Mouse (Mus musculus) layer of hippocampus, adult 2 months (tissue): ENCODE results near the gene Slit2. TPM values are rescaled to one million over a fixed set of nuclear protein-coding genes. Genes with fewer than 3 reads are reported as not detected.

ENCODE experiments used
- DNase-seq, 2 experiments: peaks; one replicate each; pipeline ENCODE4 v3.0.0; 2022; ENCODE audit warnings: low spot score in 2 of 2
- H3K27ac ChIP-seq: fragments of 200-600 bp; 2 replicates; pipeline ENCODE4 v1.8.1; 2022
- H3K4me3 ChIP-seq: fragments of 200-600 bp; 2 replicates; pipeline ENCODE4 v1.8.1; 2022; ENCODE audit warnings: mild to moderate bottlenecking
- CTCF ChIP-seq: fragments of 200-600 bp; conservative IDR thresholded peaks from 2 replicates; pipeline ENCODE4 v1.8.1; 2022; ENCODE audit warnings: antibody characterized with exemption, mild to moderate bottlenecking, moderate library complexity
- total RNA-seq, 2 experiments: library from RNA; stranded (reverse); gene quantifications; 2 replicates each; pipeline ENCODE4 v1.2.3; 2021

The Slit2 gene
- total RNA-seq, 2 experiments from 2014 or later, result 36.8 to 42.5 TPM

DNA sequence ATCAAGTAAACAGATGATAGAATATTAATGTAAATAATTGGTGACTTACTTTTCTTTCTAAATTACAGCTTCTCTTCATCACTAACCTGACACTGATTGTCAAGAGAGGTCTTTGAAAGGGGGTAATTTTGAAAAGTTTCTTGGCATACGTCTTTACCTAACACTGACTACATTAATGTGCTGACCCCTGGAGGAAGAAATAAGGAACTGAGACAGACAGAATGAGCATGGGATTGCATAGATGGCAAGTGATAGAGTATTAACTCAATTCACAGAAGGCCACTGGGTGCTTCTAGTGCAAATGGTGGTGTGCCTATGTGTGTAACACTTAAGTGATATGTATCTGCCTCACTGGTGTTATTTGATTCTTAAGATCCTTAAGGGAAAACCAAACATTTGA lies 130.5 kb downstream of the Slit2 start:
- TF ChIP-seq CTCF, result peak; percentile 71
- DNase-seq, result no peak
- Histone ChIP-seq H3K4me3 (no peak overlapping the region), H3K27ac (no peak overlapping the region)

DNA sequence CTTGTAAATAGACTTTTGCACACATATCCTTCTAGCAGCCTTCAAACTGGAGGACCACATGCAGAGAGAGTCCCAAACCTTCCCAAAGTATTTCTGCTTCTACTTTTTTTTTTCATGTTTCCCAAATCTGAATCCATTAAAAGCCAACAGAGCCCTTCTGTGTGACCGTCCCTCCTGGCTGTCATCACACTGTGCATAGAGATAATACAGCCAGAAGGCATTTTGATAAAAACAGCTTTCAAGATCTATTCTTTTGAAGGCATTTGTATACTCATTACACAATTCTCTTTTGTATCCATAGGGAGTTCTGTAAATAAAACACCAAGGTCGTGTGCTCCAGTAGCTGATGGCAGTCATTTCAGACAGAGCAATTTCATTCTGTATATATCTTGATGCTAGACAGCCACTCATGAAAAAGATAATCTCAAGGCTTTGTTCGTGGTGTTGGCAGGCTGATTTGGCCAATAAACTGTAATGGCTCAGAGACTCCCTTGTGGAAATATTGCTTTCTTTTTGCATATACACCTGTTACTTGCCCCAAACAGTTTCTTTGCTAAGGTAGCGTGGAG lies 132.1 kb downstream of the Slit2 start:
- DNase-seq, result no peak
- H3K4me3 ChIP-seq, result no peak overlapping the region
- no peak for TF ChIP-seq CTCF
- no peak overlapping the region for H3K27ac ChIP-seq

DNA sequence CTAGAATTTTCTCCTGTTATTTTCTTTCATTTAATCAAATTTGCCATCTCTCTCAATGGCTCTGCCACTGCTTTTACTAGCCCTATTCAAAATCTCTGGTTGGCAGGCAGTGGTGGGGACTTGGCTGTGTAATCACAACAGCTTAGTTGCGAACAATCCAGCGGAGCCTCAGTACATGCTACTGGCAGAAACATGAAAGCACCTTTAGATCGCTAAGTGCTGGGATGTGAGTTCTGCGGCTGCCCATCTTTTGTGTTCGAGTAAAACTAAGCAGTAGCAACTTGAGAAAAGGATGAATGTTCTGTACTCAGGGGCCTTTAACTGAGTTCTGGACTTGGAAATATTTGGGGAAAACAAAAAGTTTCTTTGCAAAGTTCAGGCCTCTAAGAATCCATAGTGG lies 139.7 kb downstream of the Slit2 start:
- Histone ChIP-seq H3K4me3 (no peak overlapping the region), H3K27ac (no peak overlapping the region)
- no peak for DNase-seq
- TF ChIP-seq CTCF, result no peak

DNA sequence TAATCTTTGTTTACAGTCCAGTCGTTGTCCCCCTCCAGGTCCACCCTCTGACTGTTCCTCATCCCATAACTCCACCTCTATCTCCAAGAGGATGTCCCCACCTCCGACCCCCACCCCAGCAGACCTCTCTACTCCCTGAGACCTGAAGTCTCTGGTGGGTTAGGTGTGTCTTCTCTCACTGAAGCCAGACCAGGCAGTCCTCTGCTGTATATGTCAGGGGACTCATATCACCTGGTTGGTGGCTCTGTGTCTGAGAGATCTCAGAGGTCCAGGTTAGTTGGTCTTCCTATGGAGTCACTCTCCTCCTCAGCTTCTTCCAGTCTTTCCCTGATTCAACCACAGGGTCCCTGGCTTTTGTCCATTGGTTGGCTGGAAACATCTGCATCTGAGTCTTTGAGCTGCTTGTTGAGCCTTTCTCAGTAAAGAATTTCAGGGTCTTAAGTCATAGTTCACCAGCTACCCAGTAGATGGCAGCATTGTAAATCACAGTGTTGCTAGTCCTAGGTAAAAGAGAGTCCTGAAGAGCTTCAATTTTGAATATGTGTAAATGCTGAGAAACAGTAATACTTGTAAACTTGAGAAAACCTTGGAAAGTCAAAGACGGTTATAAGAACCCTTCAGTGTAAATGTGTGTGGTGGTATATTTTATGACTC lies 143.0 kb downstream of the Slit2 start:
- TF ChIP-seq CTCF, result peak; percentile 81
- Histone ChIP-seq H3K4me3 (no peak overlapping the region), H3K27ac (no peak overlapping the region)
- peak; percentile 16 to 27 for DNase-seq

DNA sequence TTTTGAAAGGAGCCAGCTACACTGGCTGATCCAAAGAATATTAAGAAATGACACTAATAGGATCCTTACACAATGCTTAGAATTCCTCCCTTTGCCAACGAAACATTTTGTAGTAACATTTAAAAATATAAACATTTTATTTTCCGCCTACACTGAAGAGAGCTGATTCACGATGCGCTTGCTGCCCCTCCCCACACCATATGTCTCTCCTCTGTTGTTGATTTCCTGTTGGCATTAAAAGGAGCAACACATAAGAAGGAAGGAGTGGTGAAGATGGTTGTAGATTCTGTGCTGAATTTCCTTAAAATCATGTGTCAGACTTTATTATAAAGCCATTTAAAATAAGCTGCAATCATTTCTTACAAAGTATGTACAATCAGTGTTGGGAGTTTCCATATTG lies 147.0 kb downstream of the Slit2 start:
- H3K27ac ChIP-seq, result no peak overlapping the region
- H3K4me3 ChIP-seq, result no peak overlapping the region
- TF ChIP-seq CTCF, result no peak
- DNase-seq, result peak; percentile 38 to 68

DNA sequence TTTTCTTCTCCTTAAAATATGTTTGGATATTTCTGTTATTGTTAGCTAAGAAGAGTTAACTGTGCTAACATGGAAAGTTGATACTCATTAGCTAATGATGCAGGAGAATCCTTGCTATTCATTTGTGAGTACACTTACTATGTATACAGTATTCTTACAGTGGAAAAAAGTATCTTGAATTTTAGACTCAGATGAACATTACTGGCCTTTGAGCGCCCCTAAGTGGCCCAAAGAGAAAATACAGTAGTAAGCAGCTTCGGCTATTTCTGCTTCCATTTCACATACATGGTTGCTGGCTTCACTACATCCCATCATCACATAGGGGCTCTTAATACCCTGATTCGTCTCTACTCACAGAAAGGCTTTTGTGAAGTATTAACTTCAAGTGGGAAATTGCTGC lies 153.6 kb downstream of the Slit2 start:
- TF ChIP-seq CTCF, result peak; percentile 91

DNA sequence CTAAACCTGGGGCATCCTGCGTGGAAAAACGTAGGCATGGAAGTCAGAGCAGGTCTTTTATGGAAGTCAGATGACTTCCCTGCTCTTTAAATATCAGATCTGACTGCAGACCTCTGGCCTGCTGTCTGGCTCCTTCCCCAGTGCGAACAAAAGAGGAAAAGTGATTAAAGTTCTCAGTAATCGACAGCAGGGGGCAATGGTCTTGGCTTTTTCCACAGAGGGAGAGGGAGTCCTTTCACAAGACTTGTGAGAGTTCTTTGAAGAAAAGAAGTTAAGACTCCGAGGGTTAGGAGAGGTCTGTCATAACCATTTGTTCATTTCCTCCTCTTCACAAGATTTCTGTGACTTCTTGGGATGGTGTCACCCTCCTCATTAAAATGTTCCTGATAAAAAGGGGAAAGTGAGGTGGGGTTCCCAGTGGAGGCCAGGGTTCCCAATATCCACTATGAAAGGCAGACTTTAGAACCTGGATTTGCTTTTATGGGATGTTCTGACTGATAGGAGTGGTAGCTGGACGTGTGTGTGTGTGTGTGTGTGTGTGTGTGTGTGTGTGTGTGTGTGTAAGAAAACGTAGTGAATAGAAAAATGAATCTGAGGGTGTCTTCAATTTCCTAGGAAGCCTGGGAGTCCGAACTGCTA lies 156.0 kb downstream of the Slit2 start:
- DNase-seq, result no peak
- H3K4me3 ChIP-seq, result no peak overlapping the region
- H3K27ac ChIP-seq, result no peak overlapping the region
- TF ChIP-seq CTCF, result peak; percentile 69

More for the DNA sequence above, 153.6 kb downstream of the Slit2 start:
- Histone ChIP-seq H3K4me3 (no peak overlapping the region), H3K27ac (no peak overlapping the region)
- peak; percentile 45 to 51 for DNase-seq

DNA sequence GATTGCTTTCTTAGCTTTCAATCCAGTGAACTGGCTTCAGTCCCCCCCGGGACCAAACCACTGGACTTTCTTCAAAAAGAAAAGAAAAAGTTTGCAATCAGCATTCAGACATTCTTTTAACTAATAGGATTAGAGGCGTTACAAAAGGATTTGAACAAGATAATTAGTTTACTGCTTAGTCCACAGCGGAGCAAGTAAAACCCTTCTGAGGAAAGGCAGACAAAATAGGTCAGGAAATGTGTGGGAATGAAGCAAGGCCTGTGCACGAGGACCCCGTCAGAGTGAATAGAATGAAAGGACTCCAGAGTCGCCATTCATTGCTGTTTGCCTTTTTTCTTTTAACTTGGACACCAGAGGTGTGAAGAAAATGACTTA lies 156.5 kb downstream of the Slit2 start:
- no peak overlapping the region for H3K27ac ChIP-seq
- no peak overlapping the region for H3K4me3 ChIP-seq
- no peak for TF ChIP-seq CTCF
- DNase-seq, result no peak

DNA sequence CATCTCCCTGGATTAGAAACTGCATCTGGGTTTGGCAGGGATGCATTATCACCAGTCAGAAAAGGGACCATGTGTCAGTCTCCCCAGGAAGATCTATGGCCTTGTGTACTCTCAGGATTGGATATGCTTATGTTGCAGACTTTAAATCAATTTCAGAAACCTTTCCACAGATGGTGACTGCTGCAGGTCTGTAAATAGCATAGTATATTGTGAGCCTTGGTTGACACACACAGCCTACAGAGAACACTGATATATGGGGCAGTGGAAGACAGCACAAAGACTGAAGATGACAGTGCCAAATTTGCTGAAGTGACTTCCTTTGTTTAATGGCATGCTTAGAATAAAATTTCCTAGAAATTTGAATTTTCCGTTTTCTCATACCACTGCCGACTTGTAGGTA lies 163.1 kb downstream of the Slit2 start:
- no peak for DNase-seq
- no peak for TF ChIP-seq CTCF
- Histone ChIP-seq H3K4me3 (no peak overlapping the region), H3K27ac (no peak overlapping the region)

DNA sequence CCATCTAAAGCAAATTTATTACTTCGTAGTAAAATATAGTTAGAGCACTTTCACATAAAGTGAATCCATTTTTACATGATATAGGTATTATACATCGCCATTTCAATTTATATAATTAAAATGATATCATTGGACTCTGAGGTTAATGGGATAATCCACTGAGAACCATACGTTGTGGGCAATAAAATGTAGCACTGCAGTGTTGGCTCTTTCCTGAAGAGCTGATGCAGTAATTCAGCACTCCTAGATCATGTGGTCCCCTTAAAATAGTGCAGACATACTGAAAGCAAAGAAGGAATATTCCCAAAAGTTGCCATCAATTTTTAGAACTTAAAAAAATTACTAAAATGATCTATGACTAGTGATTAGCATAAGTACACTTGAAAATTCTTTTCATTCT lies 177.9 kb downstream of the Slit2 start:
- Histone ChIP-seq H3K4me3 (no peak overlapping the region), H3K27ac (no peak overlapping the region)
- no peak for DNase-seq
- no peak for TF ChIP-seq CTCF

DNA sequence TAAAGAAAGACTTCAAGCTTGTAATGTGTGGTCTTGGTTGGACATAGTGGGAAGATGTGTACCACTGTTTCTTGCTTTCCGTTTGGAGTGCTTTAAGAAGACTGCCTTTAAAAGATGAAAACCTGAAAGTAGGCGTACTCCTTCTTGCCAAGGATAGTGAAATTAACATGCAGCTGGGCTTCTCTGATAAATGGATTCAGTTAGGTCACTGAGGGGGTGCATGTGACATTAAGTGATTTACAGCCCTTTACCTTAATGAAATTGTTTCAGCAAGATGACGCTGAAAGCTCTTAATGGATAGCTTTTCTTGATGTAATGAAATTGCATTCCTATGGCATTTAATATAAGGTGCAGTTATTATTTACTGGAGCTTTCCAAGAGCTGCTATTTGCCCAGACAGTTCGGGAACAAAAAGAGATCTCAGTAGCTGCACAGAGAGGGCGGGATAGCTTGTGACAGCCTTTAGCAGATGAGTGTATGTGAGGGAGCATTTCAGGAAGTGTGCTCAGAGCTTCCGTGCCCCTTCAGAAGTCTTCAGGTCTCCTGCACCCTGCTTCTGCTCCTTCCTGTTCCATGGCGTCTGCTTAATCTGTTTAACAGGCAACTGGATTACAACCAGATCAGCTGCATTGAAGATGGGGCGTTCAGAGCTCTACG lies 198.8 kb downstream of the Slit2 start:
- no peak for DNase-seq
- Histone ChIP-seq H3K4me3 (no peak overlapping the region), H3K27ac (no peak overlapping the region)
- no peak for TF ChIP-seq CTCF

DNA sequence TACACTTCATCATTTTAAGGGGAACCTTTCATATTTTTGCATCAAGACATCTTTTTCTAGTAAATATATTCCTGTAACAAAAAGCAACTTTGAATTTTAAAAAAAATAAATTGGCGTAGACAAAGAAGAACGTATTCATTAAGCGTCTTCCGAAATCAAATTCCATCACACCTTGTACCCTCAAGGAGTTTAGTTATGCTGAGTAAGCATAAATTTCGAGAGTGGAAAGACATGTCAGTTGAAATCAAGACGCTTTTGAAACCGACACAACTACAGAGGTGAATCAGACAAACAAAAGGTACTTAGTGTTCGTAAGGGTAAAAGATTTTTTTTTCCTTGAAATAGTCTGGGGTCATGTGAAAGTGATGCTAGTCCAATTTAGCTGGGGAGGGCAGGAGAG lies 201.4 kb downstream of the Slit2 start:
- no peak for DNase-seq
- no peak overlapping the region for H3K4me3 ChIP-seq
- no peak for TF ChIP-seq CTCF

DNA sequence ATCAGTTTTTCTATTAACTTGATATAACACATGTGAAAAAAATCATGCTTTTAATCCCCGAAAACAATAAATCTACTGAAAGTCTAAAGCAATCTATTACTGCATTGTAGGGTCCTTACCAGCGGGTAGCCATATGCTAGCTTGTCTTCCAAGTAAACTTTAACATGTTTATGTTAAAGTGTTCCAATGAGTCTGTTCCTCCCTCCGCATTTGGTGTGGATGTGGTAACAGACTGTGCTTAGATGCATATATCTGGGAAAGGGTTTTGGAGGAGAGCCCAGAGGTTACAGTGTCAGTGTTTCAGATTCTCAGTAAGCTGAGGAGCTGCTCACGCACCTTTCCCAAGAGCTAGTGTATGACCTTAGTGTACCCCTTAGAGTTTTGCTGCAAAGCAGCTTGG lies 204.9 kb downstream of the Slit2 start:
- Histone ChIP-seq H3K4me3 (no peak overlapping the region), H3K27ac (no peak overlapping the region)
- TF ChIP-seq CTCF, result no peak
- no peak for DNase-seq

More for the DNA sequence above, 201.4 kb downstream of the Slit2 start:
- H3K27ac ChIP-seq, result no peak overlapping the region
